Mouse (Mus musculus) thymus, adult 2 months (tissue): ENCODE measurements around the gene Tk1. TPM values are rescaled to one million over a fixed set of nuclear protein-coding genes. Genes with fewer than 3 reads are reported as not detected.

Experiments
- DNase-seq: peaks from one replicate; pipeline ENCODE4 v3.0.0; 2021
- H3K27ac ChIP-seq: fragments of 200-500 bp; 2 replicates; pipeline ENCODE4 v1.5.1; 2012; ENCODE audit warnings: low read length, control low read depth; ENCODE audit not compliant: control insufficient read depth, insufficient read depth
- H3K27me3 ChIP-seq: fragments of 200-500 bp; 2 replicates; pipeline ENCODE4 v1.6.1; 2012; ENCODE audit warnings: mild to moderate bottlenecking, low read length, moderate library complexity, mixed read lengths; ENCODE audit not compliant: control insufficient read depth, insufficient read depth
- H3K36me3 ChIP-seq: fragments of 200-500 bp; 2 replicates; pipeline ENCODE4 v1.6.1; 2012; ENCODE audit warnings: mild to moderate bottlenecking, low read length, moderate library complexity; ENCODE audit not compliant: control insufficient read depth, insufficient read depth
- H3K4me1 ChIP-seq: fragments of 200-500 bp; replicated peaks from 2 replicates; pipeline ENCODE4 v1.6.1; 2012; ENCODE audit warnings: low read length; ENCODE audit not compliant: control insufficient read depth, insufficient read depth
- H3K4me3 ChIP-seq: fragments of 200-500 bp; 2 replicates; pipeline ENCODE4 v1.5.1; 2012; ENCODE audit warnings: mild to moderate bottlenecking, low read length, control low read depth, moderate library complexity; ENCODE audit not compliant: control insufficient read depth, insufficient read depth
- CTCF ChIP-seq: fragments of 200-500 bp; IDR thresholded peaks from 2 replicates; pipeline ENCODE4 v1.5.1; 2012; ENCODE audit warnings: mild to moderate bottlenecking, control low read depth, low read length, moderate library complexity, borderline replicate concordance; ENCODE audit not compliant: control insufficient read depth, poor library complexity, insufficient read depth; ENCODE audit errors: extremely low read depth
- POLR2A ChIP-seq: fragments of 200-500 bp; IDR thresholded peaks from 2 replicates; pipeline ENCODE4 v1.6.1; 2012; ENCODE audit warnings: mild to moderate bottlenecking, low read length, control low read depth, moderate library complexity; ENCODE audit not compliant: control insufficient read depth, poor library complexity, insufficient read depth; ENCODE audit errors: extremely low read depth
- WGBS: fragments of 180-500 bp; shearing (Covaris S2); methylation state at CpG from one replicate; pipeline ENCODE4 v1.1.7; 2018; 5-methylcytosine and 5-hydroxymethylcytosine counted together
- polyA plus RNA-seq: library from polyadenylated mRNA; depleted of rRNA; stranded (reverse); fragments of >200 nt; gene quantifications from 2 replicates; pipeline ENCODE4 v1.2.3, GENCODE M21; 2012

Gene Tk1
- polyA plus RNA-seq, 1 experiment, result 130 TPM

DNA sequence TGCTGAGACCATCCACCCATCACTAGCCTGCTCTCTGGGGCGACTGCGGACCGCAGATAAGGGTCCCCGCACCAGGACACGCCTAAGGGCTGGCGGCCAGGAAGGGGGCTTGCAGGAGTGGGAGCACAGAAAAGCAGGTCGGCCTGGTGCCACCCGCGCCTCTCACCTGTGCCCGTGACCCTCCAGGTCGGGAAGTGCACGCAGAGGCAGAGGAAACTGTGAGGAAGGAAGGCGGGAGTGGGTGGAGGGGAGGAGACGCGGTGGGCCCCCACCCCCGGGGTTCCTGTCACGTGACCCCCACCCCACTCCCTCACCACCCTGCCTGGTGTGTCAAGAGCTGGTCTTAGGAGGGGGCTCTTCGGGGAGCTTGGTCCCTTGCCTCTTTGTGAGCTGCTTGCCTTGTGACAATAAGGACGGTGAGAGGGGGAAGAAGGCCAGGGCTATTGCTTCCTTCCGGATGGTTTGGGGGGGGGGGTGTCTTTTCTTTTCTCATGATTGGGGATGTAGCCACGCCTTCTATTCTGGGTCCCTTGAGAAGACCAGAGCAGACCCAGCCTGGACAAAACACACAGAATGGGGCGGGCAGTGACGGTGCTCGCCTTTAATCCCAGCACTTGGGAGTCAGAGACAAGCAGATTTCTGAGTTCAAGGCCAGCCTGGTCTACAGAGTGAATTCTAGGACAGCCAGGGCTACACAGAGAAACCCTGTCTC, 43.7 kb downstream of the Tk1 start, which contains the start of the genes Tmc8 and Tmc6:
Gene Tmc8, plus strand, starts transcription at position 84 of the 712 bp plus-strand sequence.
Gene Tmc6, minus strand, starts transcription at position 206 of the 712 bp plus-strand sequence.
- TF ChIP-seq CTCF, result no peak
- peak; percentile 99 for TF ChIP-seq POLR2A
- peak; percentile 92 for DNase-seq
- H3K4me1 ChIP-seq, result peaks cover 44% of the 10 kb centered on the region
- WGBS, result 2% methylated on average over 24 of the region's 24 CpGs
- H3K36me3 ChIP-seq, result peaks cover 21% of the 10 kb centered on the region
- peak within 1 kb of the TSS; percentile 99 for H3K4me3 ChIP-seq
- peak within 1 kb of the TSS; percentile 99 for H3K27ac ChIP-seq
- no peaks in the 10 kb centered on the region for H3K27me3 ChIP-seq

DNA sequence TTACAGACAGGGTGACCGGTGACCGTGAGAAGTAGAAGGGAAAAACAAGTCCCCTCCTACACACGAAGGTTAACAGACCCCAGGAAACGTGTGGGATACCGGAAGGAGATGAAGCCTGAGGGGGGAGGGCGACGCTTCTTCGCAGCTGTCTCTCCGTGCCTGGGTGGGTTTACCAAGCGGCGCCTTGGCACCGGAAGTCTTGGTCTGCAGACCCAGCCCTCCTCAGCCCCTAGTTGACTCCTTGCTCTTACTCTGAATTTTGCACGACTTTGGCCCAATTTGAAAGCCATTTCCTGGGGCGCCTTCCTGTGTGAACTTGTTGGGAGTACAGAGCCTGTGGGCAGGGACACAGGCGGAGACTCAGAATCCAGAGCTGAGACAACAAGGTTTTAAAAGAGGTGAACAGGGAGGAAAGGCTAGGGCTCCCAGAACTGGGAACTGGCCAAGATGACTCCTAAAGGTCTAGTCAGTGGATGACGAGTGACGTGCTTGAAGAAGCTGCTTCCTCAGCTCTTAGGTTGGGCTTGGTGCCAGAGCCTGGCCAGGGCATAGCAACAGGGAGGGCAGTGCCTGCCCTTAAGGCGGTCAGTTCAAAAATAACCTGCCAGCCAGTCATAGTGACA, 44.6 kb downstream of the Tk1 start:
- no peak for TF ChIP-seq CTCF
- peak; percentile 53; the same call in 1 of the 2 replicates for TF ChIP-seq POLR2A
- Histone ChIP-seq H3K4me1 (peaks cover 52% of the 10 kb centered on the region), H3K4me3 (peak overlapping the region; percentile 99), H3K27ac (peak overlapping the region; percentile 99), H3K36me3 (peaks cover 12% of the 10 kb centered on the region), H3K27me3 (no peaks in the 10 kb centered on the region)
- DNase-seq, result peak; percentile 84
- WGBS, result 1% methylated on average over 18 of the region's 18 CpGs

DNA sequence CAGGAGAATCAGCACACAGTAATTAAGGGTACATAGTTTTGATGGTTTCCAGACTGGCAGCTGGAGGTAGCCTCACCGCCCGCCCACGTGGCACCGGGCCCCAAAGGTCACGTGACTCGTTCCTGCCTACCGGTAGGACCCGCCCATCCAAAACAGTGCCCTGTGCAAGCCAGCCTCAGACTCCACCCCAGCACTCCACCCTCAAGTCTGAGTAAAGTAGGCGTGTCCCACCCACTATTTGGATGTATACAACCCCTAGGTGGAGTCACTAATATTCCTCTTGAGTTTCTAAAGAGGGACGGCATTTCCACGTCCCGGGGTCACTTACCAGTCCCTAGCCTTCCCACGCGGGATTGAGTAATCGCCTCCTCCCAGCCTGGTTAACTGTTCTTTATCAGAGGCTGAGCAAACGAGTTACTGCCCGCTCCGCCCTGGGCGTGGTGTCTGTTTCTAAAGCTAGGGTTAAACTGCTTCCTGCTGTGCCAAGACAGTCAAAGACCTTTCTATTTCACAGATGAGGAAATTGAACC, 45.2 kb downstream of the Tk1 start:
- Histone ChIP-seq H3K4me1 (peaks cover 58% of the 10 kb centered on the region), H3K4me3 (peak overlapping the region; percentile 99), H3K27me3 (no peaks in the 10 kb centered on the region), H3K27ac (peak overlapping the region; percentile 99), H3K36me3 (peaks cover 12% of the 10 kb centered on the region)
- under 1% methylated on average over 19 of the region's 19 CpGs for WGBS
- TF ChIP-seq CTCF, result 0 out of 2 replicates have a peak, but pooled peaks have one; percentile 34
- TF ChIP-seq POLR2A, result peak; percentile 68; the same call in 1 of the 2 replicates
- DNase-seq, result peak; percentile 93

DNA sequence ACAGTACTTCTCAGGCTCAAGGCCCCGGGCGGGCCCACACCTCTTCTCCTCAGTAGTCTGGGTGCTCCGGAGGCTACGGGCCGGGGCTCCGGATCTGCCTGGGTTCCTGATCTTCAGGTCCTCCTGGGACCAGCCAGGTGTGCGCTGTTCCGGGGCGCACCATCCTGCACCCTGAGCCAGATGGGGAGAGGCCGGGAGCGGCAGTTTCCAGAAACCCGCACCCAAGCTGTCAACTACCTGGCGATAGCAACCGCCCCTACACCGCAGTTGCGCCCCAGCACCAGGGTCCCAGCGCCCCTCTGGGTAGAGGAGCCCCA, 45.7 kb downstream of the Tk1 start:
- no peak for TF ChIP-seq POLR2A
- no peak for TF ChIP-seq CTCF
- Histone ChIP-seq H3K27ac (peak overlapping the region; percentile 99), H3K4me1 (peaks cover 56% of the 10 kb centered on the region), H3K4me3 (peak overlapping the region; percentile 99), H3K27me3 (no peaks in the 10 kb centered on the region), H3K36me3 (peaks cover 13% of the 10 kb centered on the region)
- 0% methylated on average over 17 of the region's 17 CpGs for WGBS
- DNase-seq, result no peak

DNA sequence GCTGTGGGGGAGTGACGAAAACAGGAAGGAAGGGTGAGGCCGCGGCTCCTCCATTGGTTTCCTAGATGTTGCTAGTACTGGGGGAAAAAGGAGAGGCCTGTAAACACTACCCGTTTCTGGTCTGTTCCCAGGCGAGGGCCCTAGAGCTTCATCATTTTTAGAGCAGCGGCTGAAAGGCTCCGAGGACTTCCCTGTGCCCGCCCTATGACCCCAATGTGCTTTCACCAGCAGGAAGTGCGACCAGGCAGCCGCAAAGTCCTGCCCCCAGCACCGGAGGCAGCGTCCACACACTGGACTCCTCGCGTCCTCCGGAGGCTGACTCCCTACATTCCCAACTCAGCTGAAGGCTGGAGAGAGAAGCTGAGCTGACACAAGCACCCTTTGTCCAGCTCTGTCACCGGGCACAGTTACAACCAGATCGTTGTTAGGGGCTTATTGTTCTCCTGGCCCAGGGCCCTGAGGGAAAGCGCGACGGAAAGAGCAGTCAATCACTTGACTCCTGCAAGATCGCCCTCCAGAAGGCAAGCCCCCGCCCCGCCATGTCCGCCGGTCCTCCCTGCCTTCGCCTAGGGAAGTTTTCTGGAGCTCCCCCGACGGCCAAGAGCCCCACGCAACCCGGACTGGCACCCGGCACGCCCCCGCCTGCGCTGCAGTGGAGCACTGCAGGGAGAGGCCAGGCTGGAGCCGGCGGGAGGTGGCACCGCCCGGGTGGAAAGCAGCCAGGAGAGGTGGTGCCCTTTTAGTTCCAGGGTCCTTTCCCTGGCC, 46.3 kb downstream of the Tk1 start:
- H3K4me3 ChIP-seq, result peak overlapping the region; percentile 99
- TF ChIP-seq POLR2A (0 out of 2 replicates have a peak, but pooled peaks have one; percentile 29), CTCF (no peak)
- peak overlapping the region; percentile 99 for H3K27ac ChIP-seq
- under 1% methylated on average over 38 of the region's 38 CpGs for WGBS
- H3K27me3 ChIP-seq, result no peaks in the 10 kb centered on the region
- H3K36me3 ChIP-seq, result peaks cover 13% of the 10 kb centered on the region
- peak; percentile 58 for DNase-seq
- peaks cover 51% of the 10 kb centered on the region for H3K4me1 ChIP-seq
